Mouse (Mus musculus) left cerebral cortex, adult 18-20 months (tissue): Measurements from ENCODE around the gene Rps28. TPM values are rescaled to one million over a fixed set of nuclear protein-coding genes. Genes with fewer than 3 reads are reported as not detected.
"Not testable (repeated sequence)": the region's sequence is repeated elsewhere in the genome, so short reads cannot be mapped to it uniquely, and the experiment has no call there.

ENCODE experiments used
- DNase-seq, 2 experiments: peaks; one replicate each; pipeline ENCODE4 v3.0.0; 2021 to 2022; ENCODE audit warnings: low spot score in 2 of 2, mixed read lengths in 1 of 2
- long read RNA-seq, 2 experiments: library from polyadenylated mRNA; stranded (forward); transcript quantifications; one replicate each; pipeline ENCODE4 v2.0.0; 2021
- total RNA-seq, 2 experiments: library from RNA; stranded (reverse); gene quantifications; 2 replicates each; pipeline ENCODE4 v1.2.3; 2021

Rps28 gene
- 100 to 1,000 TPM; 702 to 765 TPM for total RNA-seq
- long read RNA-seq, experiment 1, transcript Rps28-205 (4 exons, 382 nt) = major isoform, 53 of 65 reads
- long read RNA-seq, experiment 1, transcript Rps28-201 (4 exons, 392 nt) = minor isoform, 11 of 65 reads
- long read RNA-seq, experiment 1, partial matches to known transcripts = 0 of 65 reads
- long read RNA-seq, experiment 1, other reads (novel, unspliced or antisense) = 0 of 65 reads
- long read RNA-seq, experiment 2, transcript Rps28-205 (4 exons, 382 nt) = major isoform, 63 of 82 reads
- long read RNA-seq, experiment 2, transcript Rps28-201 (4 exons, 392 nt) = minor isoform, 17 of 82 reads
- long read RNA-seq, experiment 2, partial matches to known transcripts = 1 of 82 reads
- long read RNA-seq, experiment 2, other reads (novel, unspliced or antisense) = 0 of 82 reads

DNA sequence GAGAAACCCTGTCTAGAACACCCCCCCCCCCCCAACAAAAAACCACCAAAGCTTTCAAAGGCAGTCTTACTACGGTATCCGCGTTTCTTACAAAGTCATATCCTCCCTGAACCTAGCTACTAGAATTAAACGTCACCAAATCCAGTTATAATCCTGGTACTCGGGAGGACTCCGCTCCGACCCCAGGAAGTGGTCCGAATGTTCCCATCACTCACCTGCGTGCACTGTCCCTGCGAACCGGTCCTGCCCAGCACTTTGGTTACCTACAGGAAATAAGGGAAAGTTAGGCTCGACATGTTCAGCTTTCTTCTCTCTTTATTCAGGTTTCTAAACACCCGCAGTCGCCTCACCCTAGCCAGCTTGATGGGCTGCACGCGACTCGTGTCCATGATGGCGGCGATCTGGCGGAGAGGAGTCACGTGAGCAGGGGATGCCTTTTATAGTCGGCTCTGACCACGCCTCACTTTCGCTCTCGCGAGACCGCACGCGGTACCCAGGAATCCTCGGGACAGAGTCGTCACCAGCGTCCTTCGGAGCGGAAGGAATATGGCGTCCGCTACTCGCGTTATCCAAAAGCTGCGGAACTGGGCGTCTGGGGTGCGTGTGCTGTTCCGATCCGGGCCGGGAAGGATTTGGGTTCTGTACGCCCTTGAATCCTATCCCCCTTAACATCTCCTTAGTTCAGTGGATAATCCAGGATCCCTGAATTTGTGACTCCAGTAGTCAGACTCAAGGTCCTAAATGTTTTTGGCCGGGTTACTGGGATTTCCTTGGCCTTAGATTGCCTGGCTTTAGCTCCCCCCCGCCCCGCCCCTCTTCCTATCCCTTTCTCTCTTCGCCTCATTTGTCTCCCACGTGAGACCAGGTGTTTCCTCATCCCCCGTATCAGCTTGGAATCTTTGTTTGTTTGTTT, at the start of gene Rps28, which contains the start of gene Ndufa7:
Rps28 (minus strand) TSS at position 479 of the 913 bp plus-strand sequence.
Ndufa7 (plus strand) TSS at position 489 of the 913 bp plus-strand sequence.
- DNase-seq = peak; percentile 98

DNA sequence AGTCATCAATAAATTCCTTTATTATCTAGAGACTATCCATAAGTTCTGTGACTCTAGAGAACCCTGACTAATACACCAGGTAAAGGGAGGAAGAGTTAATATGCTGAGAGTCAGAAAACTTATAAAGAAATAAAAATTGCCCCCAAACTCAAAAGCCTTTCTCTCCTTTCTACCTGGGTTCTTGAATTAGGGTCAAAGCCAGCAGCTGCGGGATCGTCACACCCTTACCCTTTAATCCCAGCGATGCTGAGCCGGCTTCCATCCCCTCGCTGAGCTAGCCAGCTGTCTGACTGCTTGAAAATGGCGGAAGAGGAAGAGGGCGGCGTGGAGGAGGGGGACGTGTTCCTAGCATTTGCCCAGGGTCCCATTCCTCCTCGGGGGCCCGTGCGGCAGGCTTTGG, 49.2 kb upstream of the Rps28 start, which contains the start of gene Gm7029:
Gm7029 (plus strand) TSS at position 301 of the 400 bp plus-strand sequence.
- DNase-seq = not testable (repeated sequence)

DNA sequence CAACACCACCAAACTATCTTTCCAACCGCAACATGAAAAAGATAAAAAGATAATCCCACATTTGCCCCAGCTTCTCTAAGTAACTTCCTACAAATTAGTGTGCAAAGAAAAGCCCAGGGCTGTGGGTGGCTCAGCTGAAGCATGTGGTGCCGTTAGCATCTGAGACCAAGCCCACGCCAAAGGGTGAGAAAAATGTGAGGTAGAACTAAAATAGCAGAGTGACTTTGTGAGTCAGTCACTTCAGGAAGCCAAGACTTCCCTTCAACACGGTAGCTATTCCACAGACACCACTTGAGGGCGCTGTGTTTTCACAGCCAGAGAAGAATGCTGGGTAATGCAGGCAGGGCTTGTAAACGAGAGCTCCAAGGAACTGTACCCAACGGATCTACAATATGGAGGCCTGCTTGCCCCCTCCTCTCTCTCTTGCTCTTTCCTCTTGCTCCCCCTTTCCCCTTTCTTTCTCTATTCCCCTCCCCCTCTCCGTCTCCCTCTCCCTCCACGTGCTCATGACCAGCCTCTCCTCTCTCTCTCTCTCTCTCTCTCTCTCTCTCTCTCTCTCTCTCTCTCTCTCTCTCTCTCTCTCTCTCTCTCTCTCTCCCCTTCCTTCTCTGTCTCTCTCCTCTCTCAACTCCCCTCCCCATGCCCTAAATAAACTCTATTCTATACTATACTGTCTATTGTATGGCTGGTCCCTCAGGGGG, 41.1 kb upstream of the Rps28 start:
- DNase-seq = peak; percentile 80 to 85

DNA sequence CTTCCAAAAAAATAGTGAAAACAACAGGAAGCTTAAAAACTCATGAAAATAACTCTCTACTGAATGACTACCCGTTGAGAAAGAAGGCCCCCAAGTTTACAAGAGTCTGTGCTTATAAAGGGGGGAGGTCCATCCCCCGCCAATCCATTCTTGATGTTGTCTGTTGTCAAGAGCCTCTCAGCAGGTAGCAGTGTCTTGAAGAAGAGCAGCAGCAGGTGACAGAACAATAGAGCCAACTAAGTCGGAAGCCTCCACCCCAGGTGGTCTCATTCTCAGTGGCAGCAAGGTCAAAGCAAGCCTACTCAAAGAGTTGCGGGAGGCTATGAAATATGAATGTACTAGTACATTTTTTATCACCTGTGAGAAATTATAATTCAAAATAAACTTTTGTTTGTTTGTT, 33.5 kb upstream of the Rps28 start:
- no peak for DNase-seq

DNA sequence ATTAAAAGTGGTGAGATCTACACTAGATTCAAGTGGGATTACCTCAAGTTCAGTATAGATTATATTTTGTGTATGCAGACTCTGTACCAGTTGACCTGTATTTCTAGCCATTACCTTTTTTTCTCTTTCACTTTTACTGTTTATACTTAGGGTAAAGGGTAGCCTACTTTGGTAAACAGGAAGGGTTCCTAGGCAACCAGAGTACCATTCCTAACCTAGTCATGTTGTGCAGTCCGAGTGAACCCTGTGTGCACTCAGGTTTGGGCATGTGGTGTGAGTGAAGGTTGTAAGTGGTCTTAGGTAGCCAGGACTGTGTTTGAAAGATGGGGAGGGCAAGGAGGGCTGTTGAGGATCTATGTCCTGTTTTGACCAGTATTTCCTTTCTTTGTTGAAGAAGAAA, 27.0 kb upstream of the Rps28 start:
- no peak for DNase-seq

DNA sequence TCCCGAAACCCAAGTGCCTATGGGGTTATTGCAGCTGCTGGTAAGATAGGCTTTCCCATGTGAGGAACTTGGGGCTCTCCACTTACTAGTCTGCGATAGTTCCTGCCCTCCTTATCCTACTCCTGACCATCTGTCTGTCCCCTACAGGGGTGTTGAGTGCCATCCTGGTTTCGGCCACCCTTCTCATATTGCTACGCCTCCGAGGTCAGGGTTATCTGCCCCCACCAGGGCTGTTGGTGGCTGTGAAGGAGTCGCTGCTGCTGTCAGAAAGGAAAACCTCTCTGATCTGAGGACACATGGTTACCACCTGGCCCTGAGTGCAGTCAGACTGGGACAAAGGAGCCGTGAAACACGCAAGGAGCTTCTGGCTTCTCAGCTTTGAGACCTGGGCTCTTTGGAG, 23.8 kb upstream of the Rps28 start:
- no peak for DNase-seq

DNA sequence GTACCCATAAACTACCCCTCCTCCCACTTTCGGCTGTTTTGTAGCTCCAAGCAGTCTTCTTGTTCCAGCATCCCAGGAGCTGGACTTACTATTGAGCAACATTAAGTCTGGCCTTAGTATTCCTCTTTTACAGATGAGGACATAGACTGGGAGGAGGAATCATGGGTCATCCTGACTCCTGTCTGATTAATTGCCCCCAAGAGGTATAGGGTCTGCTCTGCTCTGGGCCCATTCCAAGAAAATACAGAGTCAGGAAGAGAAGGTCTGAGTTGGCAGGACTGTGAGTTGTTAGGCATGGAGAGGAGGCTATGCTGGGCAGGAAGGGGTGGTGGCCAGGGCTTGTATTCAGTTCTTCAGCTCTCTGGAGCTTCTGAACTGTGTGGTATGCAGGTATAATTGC, 19.8 kb upstream of the Rps28 start:
- DNase-seq = no peak

DNA sequence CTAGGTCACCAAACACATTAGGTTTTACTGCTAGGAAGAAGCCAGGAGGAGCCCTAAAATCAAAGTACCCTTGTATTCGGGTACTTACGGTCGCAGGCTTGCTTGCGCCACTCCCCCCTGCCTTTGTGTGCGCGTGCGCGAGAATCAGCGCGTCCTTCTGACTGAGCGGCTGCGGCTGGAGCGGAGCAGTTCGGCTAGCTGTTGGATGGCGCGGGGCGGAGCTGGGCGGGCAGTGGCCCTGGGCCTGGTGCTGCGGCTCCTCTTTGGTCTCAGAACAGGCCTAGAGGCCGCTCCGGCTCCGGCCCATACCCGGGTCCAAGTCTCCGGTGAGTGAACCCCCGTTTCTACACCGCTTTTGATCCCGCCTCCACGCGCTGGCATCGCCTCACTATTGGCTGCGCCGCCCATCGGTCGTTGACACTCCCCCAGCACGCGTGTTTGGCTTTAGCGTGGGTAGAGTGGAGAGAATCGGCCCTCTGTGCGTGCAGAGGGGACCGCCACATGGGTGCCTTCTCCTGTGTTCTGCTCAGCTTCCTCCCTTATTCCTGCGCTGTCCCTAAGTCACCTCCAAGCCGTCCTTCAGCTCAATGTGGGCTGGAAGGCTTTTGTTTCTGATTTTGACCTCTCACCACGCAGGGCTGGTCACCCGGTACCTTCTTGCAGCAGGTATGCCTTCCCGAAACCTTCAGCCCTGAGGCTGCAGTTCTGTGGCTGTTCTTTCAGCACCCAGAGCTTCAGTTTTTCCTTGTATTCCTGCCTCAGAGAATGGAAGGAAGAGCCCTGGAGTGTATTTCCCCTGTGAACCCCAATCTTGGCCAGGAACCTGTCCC, 18.8 kb upstream of the Rps28 start, which contains the start of gene Cd320:
Cd320 (plus strand) TSS at position 126 of the 830 bp plus-strand sequence.
- DNase-seq = peak; percentile 92 to 94

DNA sequence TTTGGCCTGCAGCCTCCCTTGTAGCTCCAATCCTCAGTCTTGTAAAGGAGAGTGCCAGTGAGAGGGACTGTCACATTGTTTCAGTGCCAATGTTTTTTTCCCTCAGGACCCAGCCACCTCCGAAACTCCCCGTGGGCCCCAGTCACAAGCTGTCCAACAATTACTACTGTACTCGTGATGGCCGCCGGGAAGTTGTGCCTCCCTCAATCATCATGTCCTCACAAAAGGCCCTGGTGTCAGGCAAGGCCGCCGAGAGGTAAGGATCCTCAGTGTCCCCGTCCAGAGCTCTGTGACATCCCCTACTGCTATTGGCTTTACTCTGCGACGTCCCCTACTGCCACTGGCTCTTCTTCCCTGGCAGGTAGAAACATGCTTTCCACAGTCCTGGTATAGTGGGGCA, 5.2 kb upstream of the Rps28 start:
- no peak for DNase-seq

DNA sequence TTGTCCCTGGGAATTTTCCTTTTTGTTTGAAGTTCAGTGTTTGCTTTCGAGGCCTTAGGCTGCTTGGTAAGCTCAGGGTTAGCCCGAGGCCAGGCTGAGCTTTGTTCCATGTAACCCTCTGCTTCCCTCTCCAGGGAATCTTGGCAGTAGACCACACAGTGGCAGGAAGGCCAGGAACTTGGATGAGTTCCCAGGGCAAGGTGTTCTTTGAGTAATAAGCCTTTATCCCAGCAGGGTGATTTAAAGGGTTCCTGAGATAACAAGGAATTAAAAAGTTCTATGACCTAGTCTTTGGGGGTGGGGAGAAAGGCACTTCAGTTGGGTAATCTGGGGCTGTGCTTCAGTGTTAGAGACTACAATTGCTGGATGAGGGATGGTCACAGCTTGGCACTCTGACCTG, 4.5 kb upstream of the Rps28 start:
- DNase-seq = no peak

DNA sequence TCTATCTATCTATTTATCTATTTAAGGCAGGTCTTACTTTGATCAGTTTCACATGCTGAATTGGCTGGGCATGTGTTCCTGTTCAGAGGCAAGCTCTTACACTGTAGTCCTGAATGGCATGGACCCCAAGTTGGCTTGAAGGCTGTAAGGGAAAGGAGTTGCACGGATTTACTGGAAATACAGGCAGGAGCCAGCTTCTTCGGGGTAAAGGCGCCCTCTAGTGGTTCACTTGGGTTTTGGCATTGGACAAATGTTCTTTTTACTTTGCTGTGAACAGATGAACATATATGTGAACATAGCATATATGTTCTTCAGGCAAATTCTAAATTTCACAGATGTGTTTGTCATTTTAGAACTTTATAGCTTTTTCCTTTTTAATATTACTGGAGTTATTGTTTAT, 2.5 kb upstream of the Rps28 start:
- peak; percentile 64 to 66 for DNase-seq

DNA sequence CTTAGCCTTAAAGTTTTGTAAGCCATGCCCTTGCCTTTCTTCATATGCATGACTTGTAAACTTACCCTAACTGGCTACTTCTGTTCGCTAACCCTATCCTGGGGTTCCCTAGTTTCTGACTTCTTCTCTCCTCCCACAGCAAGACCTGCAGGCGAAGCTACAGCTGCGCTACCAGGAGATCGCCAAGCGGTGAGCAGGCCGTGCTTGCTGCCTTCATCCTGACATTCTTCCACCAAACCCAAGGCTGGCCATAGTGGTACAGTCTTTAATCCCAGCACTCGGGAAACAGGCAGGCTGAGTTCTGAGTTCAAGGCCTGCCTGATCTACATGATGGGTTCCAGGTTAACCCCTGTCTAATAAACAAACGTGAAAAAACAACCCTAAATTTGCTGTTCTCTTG, 1.1 kb upstream of the Rps28 start:
- DNase-seq = no peak

DNA sequence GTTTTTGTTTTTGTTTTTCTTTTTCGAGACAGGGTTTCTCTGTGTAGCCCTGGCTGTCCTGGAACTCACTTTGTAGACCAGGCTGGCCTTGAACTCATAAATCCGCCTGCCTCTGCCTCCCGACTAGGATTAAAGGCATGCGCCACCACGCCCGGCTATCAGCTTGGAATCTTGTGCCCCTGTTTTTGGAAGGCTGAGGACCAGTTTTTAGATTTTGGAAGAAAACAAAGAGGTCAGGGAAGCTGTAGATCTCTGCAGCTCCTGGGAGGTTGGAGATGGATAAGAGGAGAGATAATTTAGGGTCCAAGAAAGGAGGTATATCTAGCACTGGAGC, 602 bp upstream of the Rps28 start:
- not testable (repeated sequence) for DNase-seq

DNA sequence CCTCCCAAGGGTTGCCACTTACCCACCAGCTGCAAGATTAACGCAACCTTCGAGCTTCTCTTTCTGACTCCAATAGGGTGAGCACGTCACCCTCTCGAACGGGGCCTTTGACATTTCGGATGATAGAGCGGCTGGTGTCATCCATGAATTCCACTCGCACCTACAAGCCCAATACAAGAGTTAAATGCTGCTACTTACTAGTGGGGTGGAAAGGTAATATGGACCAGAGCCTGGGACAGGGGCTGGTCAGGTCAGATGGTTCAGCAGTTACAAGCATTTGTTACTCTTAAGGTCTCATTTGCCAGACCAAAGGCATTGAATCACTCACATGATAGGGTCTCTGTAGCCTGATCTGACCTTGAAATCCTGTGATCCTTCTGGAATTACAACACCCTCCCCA, 1.2 kb downstream of the Rps28 start:
- not testable (repeated sequence) for DNase-seq

DNA sequence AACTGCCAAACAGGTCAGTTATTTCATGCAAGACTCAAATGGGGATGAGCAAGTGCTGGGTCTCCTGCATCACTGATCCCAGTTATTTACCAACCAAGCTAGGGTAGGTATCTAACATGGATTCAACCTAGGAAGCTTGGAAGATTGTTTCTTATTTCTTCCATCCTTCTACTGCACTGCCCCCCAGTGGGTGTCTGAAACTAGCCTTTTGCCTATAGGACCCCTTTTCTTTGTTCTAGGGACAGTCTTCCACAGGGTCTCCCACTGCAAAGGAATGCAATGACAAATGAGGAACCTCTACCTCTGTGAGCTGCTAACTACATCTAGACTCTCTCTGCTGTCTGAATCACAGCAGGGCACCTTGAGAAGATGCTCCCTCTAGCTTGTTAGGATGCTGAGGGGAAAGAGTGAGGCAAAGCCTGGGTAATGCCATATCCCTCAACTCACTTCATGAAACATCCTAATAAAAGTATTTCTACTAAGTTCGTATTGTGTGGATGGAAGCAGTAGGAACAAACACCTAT, 1.9 kb downstream of the Rps28 start:
- DNase-seq = no peak

DNA sequence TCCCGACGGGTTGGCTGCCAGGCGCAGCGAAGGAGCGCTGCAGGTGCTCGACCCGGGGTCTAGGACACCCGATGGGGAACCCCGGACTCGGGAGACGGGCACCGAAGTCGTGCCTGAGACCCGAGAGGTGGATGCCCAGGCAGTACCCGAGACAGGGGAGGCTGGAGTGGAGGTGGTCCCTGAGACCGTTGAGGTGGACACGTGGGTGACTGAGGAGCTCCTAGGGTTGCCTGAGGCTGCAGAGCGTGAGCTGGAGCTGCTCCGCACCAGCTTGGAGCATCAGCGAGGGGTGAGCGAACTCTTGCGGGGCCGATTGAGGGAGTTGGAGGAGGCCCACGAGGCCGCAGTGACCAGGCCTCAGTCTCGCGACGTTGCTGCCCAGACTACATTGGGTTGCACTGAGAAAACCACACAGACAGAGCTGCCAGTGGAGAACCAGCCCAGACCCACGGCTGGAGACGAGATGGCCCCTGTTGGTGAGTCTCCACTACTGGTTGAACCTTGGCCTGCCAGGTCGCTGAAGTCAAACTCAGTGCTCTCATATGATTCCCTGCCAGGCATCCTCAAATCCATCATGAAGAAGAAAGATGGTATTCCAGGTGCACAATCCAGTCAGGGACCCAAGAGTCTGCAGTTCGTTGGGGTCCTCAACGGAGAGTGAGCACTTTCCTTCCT, 6.3 kb downstream of the Rps28 start:
- DNase-seq = no peak

DNA sequence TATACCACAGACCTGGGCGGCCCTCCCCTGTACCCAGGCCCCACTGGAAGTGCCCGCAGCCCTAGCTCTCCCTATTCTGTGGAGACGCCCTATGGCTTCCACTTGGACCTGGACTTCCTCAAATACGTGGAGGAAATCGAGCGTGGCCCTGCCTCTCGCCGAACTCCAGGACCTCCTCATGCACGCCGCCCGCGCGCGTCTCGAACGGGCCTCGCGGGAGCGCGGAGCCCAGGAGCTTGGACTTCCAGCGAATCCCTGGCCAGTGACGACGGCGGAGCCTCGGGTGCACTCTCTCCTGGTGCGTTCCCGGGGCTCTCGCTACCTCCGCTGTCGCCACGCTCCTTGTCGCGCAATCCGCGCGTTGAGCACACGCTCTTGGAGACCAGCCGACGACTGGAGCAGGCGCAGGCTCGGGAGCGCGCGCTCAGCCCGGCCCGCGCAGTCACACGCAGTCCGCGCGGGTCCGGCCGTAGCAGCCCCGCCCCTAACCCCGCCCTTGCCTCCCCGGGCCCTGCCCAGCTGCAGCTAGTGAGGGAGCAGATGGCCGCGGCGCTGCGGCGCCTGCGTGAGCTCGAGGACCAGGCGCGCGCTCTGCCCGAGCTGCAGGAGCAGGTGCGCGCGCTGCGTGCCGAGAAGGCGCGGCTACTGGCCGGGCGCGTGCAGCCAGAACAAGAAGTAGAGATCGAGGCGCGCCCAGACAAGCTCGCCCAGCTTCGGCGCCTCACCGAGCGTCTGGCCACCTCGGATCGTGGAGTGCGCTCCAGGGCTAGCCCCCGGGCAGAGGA, 7.0 kb downstream of the Rps28 start:
- peak; percentile 85 to 94 for DNase-seq

DNA sequence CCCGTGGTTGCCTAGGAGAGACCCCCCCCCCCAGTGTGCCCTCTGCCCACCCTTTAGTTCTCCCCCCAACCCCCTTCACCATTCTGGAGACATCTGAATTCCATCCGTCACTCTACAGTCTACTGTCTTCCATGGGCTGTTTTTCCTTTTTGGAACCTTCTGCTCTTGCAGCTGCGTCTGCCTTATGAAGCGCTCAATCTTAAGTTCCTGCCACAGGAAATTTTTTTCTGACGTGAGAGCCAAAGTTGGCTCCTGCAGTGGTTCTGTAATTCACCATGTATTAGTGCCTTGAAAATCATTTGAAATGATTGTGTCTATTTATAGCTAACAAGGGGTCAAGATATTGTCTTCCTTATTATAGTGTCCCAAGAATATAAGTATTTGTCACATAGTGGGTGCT, 7.8 kb downstream of the Rps28 start:
- DNase-seq = no peak

DNA sequence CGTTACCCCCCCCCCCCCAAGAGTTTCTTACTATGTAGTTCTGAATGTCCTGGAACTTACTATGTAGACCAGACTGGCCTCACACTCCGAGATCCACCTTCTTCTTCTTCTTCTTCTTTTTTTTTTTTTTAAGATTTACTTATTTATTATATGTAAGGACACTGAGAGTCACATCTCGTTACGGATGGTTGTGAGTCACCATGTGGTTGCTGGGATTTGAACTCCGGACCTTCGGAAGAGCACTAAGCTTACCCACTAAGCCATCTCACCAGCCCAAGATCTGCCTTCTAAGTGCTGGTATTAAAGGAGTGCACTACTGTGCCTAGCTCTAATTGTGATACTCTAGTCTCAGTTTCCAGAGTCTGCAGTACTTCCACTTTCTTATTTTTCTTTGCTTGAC, 9.0 kb downstream of the Rps28 start:
- no peak for DNase-seq
